Mouse (Mus musculus) kidney, embryonic 15.5 days (tissue): ENCODE measurements around the gene Shroom3. TPM values are rescaled to one million over a fixed set of nuclear protein-coding genes. Genes with fewer than 3 reads are reported as not detected.
"Not testable (repeated sequence)": the region's sequence is repeated elsewhere in the genome, so short reads cannot be mapped to it uniquely, and the experiment has no call there.

Source experiments
- ATAC-seq: fragments of 200-750 bp; cut with Nextera tagmentation; replicated peaks from 2 replicates; pipeline ENCODE4 v1.8.0; 2017; ENCODE audit warnings: moderate TSS enrichment; ENCODE audit not compliant: low FRiP score
- H3K27ac ChIP-seq: fragments of 300-500 bp; sonication (generic); 2 replicates; pipeline ENCODE4 v1.5.1; 2015; ENCODE audit warnings: mild to moderate bottlenecking, inconsistent platforms
- H3K27me3 ChIP-seq: fragments of 300-500 bp; sonication (generic); 2 replicates; pipeline ENCODE4 v1.6.1; 2015; ENCODE audit warnings: inconsistent platforms
- H3K36me3 ChIP-seq: fragments of 300-500 bp; sonication (generic); 2 replicates; pipeline ENCODE4 v1.6.1; 2015; ENCODE audit warnings: inconsistent platforms
- H3K4me1 ChIP-seq: fragments of 300-500 bp; sonication (generic); 2 replicates; pipeline ENCODE4 v1.6.1; 2015; ENCODE audit warnings: inconsistent platforms
- H3K4me2 ChIP-seq: fragments of 300-500 bp; sonication (generic); 2 replicates; pipeline ENCODE4 v1.6.1; 2015; ENCODE audit warnings: moderate library complexity, mild to moderate bottlenecking, inconsistent platforms
- H3K4me3 ChIP-seq: fragments of 300-500 bp; sonication (generic); replicated peaks from 2 replicates; pipeline ENCODE4 v1.5.1; 2015; ENCODE audit warnings: mild to moderate bottlenecking, inconsistent platforms
- H3K9ac ChIP-seq: fragments of 300-500 bp; sonication (generic); 2 replicates; pipeline ENCODE4 v1.6.1; 2015; ENCODE audit warnings: mild to moderate bottlenecking, inconsistent platforms
- H3K9me3 ChIP-seq: fragments of 300-500 bp; sonication (generic); replicated peaks from 2 replicates; pipeline ENCODE4 v1.6.1; 2016; ENCODE audit warnings: inconsistent platforms
- WGBS: fragments of 180-500 bp; shearing (Covaris S2); methylation state at CpG from one replicate; pipeline ENCODE4 v1.1.7; 2015; ENCODE audit warnings: mixed read lengths; 5-methylcytosine and 5-hydroxymethylcytosine counted together
- polyA plus RNA-seq: library from polyadenylated mRNA; unstranded; fragments of >200 nt; fragmentation: Nextera tagmentation; extraction: Ambion mirVana; gene quantifications from 2 replicates; pipeline ENCODE4 v1.2.1, GENCODE M21; 2015

Shroom3 gene
- polyA plus RNA-seq, 1 experiment from 2014 or later = 7.9 TPM

DNA sequence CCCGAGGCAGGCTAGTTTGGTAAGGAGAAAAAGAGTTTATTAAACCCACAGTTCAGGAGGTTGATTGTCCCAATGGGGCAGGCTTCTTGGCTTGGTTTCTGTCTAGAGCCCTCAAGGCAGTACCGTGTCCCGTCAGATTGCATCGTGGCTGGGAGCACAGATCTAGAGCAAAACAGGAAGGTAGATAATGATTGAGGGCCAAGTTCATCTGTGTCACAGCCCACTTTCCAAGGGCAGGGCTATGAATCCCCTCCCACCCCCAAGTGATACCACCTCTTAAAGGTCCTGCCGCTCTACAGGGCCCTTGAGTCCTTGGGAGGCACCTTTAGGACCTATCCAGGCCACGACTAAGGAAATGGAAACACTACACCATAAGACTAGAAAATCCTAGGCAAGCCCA is 234.5 kb downstream of the Shroom3 start:
- H3K36me3 ChIP-seq = peaks cover 23% of the 10 kb centered on the region
- ATAC-seq = no peak
- no peaks in the 10 kb centered on the region for H3K9me3 ChIP-seq
- 78% methylated on average over 6 of the region's 6 CpGs for WGBS
- no peak overlapping the region for H3K4me3 ChIP-seq
- H3K4me2 ChIP-seq = no peak overlapping the region
- no peak overlapping the region for H3K27ac ChIP-seq
- no peak overlapping the region for H3K9ac ChIP-seq
- H3K27me3 ChIP-seq = no peaks in the 10 kb centered on the region
- peaks cover 12% of the 10 kb centered on the region for H3K4me1 ChIP-seq

DNA sequence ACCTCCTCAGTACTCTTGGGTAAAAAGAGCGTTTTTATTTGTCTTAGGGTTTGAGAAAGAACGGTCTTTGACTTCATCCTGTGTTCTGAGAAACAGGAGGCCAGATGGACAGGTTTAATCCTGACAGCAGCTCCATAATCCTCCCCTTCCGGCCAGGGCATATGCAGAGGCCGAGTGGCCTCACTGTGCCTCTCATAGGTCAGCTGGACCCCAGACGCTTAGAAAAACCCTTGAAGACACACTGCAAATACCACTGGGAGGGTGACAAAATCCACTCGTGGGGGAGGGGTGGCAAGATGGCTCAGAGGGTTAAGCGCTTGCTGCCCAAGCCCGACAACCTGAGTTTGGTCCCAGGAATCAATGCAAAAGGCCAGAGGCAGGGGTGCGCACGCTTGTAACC is 234.9 kb downstream of the Shroom3 start:
- ATAC-seq = no peak
- WGBS = 57% methylated on average over 10 of the region's 10 CpGs
- Histone ChIP-seq H3K9me3 (no peaks in the 10 kb centered on the region), H3K36me3 (peaks cover 23% of the 10 kb centered on the region), H3K4me3 (no peak overlapping the region), H3K9ac (no peak overlapping the region), H3K4me1 (peaks cover 12% of the 10 kb centered on the region), H3K4me2 (no peak overlapping the region), H3K27ac (no peak overlapping the region), H3K27me3 (no peaks in the 10 kb centered on the region)

DNA sequence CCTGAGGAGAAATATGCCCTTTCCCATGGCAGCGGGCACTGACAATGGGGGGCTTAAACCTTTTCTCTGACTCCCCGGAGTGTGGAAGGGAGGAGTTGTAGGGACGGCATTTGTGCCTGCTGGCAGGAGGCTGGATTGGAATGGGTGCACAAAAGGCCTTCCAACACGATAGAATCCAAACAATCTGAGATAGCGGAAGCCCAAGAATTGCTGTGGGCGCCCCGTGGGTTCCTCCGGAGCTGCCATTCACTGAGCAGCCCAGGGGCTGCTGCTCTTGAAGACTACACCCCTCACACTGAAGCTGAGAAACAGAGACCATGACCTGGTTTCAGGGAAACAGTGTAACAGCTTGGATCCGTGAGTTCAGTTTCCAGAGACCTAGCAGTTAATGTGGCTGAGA is 235.6 kb downstream of the Shroom3 start:
- Histone ChIP-seq H3K9me3 (no peaks in the 10 kb centered on the region), H3K27ac (no peak overlapping the region), H3K36me3 (peaks cover 23% of the 10 kb centered on the region), H3K4me3 (no peak overlapping the region), H3K4me1 (peaks cover 18% of the 10 kb centered on the region), H3K27me3 (no peaks in the 10 kb centered on the region), H3K4me2 (no peak overlapping the region), H3K9ac (no peak overlapping the region)
- 59% methylated on average over 9 of the region's 9 CpGs for WGBS
- ATAC-seq = no peak

DNA sequence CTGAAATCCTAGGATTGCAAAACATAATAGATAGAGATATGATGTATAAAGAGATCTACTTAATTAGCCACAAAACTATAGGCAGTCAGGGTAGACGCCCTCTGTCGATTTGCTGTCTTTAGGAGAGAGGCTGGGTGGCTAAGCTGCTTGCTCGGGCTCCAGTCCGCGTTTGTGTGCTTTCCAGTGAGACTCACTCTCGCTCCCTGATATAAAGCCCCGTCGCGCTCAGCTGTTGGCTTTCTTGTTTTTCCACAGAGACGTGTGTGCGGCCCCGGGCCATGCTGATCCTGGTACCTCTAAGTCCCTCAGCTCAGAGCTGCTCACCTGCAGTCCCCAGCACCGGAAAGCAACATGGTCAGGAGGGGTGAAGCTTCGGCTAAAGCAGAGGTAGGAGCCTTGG is 236.2 kb downstream of the Shroom3 start:
- H3K27me3 ChIP-seq = no peaks in the 10 kb centered on the region
- no peaks in the 10 kb centered on the region for H3K9me3 ChIP-seq
- 76% methylated on average over 14 of the region's 14 CpGs for WGBS
- ATAC-seq = peak; percentile 19; the same call in 1 of the 2 replicates
- H3K4me3 ChIP-seq = no peak overlapping the region
- H3K27ac ChIP-seq = no peak overlapping the region
- H3K9ac ChIP-seq = no peak overlapping the region
- H3K4me1 ChIP-seq = peaks cover 23% of the 10 kb centered on the region
- H3K4me2 ChIP-seq = no peak overlapping the region
- peaks cover 23% of the 10 kb centered on the region for H3K36me3 ChIP-seq

DNA sequence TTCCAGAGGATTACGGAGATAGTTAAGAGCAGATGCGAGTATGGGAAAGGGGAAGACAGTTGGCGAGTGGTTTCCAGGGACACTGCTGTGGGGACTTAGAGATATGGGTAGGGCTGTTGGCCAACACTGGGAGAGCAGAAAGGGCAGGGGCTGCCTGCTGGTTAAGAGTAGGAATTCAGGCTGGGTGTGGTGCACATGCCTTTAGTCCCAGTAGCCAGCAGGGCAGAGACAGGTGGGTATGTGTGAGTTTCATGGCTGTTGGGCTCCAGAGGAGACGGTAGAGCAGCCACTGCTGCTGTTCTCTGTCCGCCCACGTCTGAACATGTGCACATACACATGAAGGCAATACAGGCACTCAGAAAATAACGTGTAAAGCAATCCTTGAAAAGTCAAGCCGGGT is 237.7 kb downstream of the Shroom3 start:
- no peak for ATAC-seq
- peaks cover 23% of the 10 kb centered on the region for H3K36me3 ChIP-seq

DNA sequence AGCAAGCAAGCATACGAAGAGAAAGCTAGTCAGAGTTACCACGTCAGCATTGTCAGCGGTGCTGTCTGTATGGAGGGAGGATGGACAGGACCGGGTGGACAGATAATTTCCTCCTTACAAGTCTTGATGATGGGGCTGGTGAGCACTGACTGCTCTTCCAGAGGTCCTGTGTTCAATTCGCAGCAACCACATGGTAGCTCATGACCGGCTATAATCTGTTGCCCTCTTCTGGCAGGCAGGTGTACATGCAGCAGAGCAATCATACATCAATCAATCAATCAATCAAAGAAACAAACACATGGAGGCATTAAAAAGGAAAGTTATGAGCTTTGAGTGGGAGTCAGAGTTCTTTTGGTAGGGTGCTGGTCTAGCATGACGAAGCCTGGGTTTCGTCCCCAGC is 238.5 kb downstream of the Shroom3 start:
- peaks cover 23% of the 10 kb centered on the region for H3K36me3 ChIP-seq
- H3K27ac ChIP-seq = no peak overlapping the region
- no peak overlapping the region for H3K4me3 ChIP-seq
- WGBS = 77% methylated on average over 8 of the region's 8 CpGs
- no peak overlapping the region for H3K9ac ChIP-seq
- no peak for ATAC-seq
- H3K4me2 ChIP-seq = no peak overlapping the region
- no peaks in the 10 kb centered on the region for H3K27me3 ChIP-seq
- H3K4me1 ChIP-seq = peaks cover 39% of the 10 kb centered on the region
- no peaks in the 10 kb centered on the region for H3K9me3 ChIP-seq

More for the DNA sequence above, 237.7 kb downstream of the Shroom3 start:
- no peaks in the 10 kb centered on the region for H3K9me3 ChIP-seq
- H3K27ac ChIP-seq = no peak overlapping the region
- H3K4me2 ChIP-seq = no peak overlapping the region
- H3K27me3 ChIP-seq = no peaks in the 10 kb centered on the region
- no peak overlapping the region for H3K4me3 ChIP-seq
- 89% methylated on average over 8 of the region's 8 CpGs for WGBS
- H3K9ac ChIP-seq = no peak overlapping the region
- H3K4me1 ChIP-seq = peaks cover 35% of the 10 kb centered on the region

DNA sequence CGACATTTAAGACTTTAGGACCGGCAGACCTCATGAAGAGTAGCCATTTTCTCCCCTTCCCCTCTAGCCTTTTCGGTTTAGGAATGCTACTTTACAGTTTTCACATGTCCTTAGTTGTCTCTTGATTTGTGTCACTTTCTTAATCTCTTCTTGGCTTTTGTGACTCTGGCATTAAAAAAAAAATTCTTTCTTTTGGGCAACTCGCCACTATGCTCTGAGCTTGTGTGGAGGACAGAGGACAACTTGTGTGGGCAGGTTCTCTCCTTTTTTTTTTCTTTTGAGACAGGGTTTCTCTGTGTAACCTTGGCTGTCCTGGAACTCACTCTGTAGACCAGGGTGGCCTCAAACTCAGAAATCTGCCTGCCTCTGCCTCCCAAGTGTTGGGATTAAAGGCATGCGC is 239.7 kb downstream of the Shroom3 start:
- Histone ChIP-seq H3K4me1 (peaks cover 48% of the 10 kb centered on the region), H3K36me3 (peaks cover 23% of the 10 kb centered on the region)
- H3K9me3 ChIP-seq, H3K4me3 ChIP-seq, ATAC-seq, H3K27ac ChIP-seq, H3K4me2 ChIP-seq, H3K9ac ChIP-seq, H3K27me3 ChIP-seq: not testable (repeated sequence)
- 89% methylated on average over 5 of the region's 5 CpGs for WGBS

DNA sequence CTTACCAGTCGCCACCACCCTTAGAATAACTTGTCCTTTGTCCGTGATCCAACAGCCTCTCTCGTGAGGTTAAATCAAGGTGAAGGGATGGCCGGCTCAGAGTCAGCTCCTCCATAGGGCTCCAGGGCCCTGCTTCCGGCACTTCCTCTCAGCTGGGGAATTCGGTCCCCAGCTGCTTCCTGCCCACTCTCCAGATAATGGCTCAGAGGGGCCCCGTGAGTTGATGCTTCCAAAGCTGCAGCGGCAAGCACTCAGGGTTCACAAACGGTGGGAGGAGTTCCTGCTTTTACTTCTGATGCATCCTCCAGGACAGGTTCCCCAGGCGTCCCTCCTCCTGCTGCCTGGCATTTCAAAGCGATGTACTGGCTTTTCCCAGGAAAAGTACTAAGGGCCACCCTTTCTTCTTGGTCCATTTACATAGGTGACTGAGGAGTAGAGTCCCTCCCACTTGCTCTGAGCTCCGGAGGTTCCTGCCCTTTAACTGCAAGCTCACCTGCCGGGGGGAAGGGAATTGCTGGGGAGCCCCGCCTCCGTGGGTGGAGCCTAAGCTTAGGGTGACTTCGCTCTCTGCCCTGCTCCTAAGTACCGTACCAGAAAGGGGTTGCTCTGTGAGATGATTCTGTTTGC is 241.7 kb downstream of the Shroom3 start:
- peak; percentile 85 for ATAC-seq
- Histone ChIP-seq H3K4me2 (peak overlapping the region; percentile 52), H3K27ac (peak overlapping the region; percentile 75), H3K4me1 (peaks cover 41% of the 10 kb centered on the region), H3K4me3 (peak overlapping the region; percentile 29), H3K9ac (no peak overlapping the region), H3K27me3 (no peaks in the 10 kb centered on the region), H3K36me3 (peaks cover 20% of the 10 kb centered on the region), H3K9me3 (no peaks in the 10 kb centered on the region)
- WGBS = 10% methylated on average over 17 of the region's 17 CpGs

DNA sequence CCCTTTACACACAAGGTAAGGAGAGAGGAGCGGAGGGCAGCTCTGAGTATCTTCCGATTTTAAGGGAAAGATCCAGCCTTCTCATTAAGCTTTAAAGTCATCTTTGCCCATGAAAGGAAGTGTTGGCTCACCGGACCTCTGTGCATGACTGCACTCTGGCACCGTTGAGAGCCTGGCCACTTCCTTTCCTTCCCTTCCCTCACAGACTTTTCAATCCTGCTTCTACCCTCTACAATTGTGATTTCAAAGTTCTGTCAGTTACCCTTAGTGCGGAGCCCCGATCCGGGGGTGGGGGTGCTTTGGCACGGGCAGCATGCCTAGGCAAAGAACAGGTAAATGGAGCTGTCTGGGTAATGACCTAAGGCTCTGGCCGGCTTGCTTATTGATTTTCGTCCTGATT is 244.4 kb downstream of the Shroom3 start:
- Histone ChIP-seq H3K4me3 (no peak overlapping the region), H3K36me3 (no peaks in the 10 kb centered on the region), H3K9me3 (no peaks in the 10 kb centered on the region), H3K4me1 (peaks cover 66% of the 10 kb centered on the region), H3K9ac (0 out of 2 replicates have a peak overlapping the region, but pooled peaks have one; percentile 3), H3K27ac (peak overlapping the region; percentile 61), H3K27me3 (no peaks in the 10 kb centered on the region), H3K4me2 (no peak overlapping the region)
- WGBS = 57% methylated on average over 10 of the region's 10 CpGs
- no peak for ATAC-seq

DNA sequence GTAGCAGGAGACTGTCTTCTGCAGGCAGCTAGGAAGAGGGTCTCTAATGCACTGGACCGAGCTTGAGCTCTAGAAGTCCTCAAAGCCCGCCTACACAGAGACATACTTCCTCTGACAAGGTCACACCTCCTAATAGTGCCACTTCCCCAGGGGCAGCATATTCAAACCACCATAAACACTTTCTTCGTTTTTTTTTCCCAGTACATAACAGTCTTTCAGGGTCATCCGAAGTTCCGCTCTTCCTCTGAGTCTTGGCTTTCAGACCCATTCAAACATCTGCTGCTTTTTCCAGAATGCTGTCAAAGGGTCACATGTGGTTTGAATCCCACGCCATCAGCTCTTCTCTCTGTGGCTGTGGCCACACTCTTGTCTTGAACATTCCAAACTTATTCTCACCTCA is 247.3 kb downstream of the Shroom3 start:
- no peak overlapping the region for H3K9ac ChIP-seq
- H3K36me3 ChIP-seq = peaks cover 17% of the 10 kb centered on the region
- H3K9me3 ChIP-seq = no peaks in the 10 kb centered on the region
- no peak overlapping the region for H3K4me2 ChIP-seq
- 0 out of 2 replicates have a peak overlapping the region, but pooled peaks have one; percentile 0 for H3K27ac ChIP-seq
- WGBS = 37% methylated on average over 6 of the region's 6 CpGs
- ATAC-seq = no peak
- no peaks in the 10 kb centered on the region for H3K27me3 ChIP-seq
- H3K4me1 ChIP-seq = peaks cover 49% of the 10 kb centered on the region
- H3K4me3 ChIP-seq = no peak overlapping the region

DNA sequence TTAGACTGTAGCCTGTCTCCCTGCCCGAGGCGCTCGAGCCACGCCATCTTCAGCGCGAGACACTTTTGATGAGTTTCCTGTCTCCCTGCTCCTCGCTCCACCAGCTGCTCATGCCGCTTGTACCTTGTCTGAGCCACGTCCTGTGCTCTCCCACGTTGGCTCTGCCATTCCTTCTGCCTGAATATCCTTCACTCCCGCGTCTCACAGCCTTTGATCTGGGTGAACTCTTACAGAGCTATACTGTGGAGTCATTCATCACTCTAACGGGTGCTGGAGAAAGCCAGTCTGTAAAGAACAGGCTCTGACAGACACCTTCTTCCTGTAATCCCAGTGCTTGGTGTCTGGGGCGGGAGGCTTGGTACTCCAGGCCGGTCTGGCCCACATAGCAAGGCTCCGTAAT is 248.1 kb downstream of the Shroom3 start:
- ATAC-seq = peak; percentile 61
- Histone ChIP-seq H3K9me3 (no peaks in the 10 kb centered on the region), H3K9ac (no peak overlapping the region)

DNA sequence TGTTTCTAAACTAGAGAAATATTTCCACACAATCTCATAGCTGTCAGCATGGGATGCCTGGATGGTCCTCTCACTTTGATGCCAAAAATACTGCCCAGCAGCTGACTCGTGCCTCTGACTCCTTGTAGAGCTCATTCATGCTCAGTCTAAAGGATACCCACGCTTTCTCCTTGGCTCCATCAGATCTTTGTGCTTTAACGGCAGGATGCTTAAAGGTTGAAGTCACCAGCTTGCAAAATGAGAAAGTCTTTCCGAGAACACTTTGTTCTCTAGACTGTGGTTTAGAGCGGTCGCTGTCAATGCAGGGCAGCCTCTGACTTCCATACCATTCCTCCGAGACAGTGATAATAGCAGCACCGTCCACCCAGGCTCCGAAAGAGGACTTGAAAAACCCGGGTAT is 249.8 kb downstream of the Shroom3 start:
- Histone ChIP-seq H3K4me1 (peaks cover 32% of the 10 kb centered on the region), H3K4me3 (no peak overlapping the region), H3K9me3 (no peaks in the 10 kb centered on the region), H3K36me3 (peaks cover 29% of the 10 kb centered on the region), H3K27ac (no peak overlapping the region), H3K4me2 (no peak overlapping the region), H3K9ac (no peak overlapping the region), H3K27me3 (no peaks in the 10 kb centered on the region)
- ATAC-seq = no peak
- 80% methylated on average over 10 of the region's 10 CpGs for WGBS

More for the DNA sequence above, 248.1 kb downstream of the Shroom3 start:
- H3K4me1 ChIP-seq = peaks cover 43% of the 10 kb centered on the region
- peak overlapping the region; percentile 48 for H3K27ac ChIP-seq
- H3K4me2 ChIP-seq = no peak overlapping the region
- no peaks in the 10 kb centered on the region for H3K27me3 ChIP-seq
- H3K4me3 ChIP-seq = no peak overlapping the region
- WGBS = 22% methylated on average over 16 of the region's 16 CpGs
- H3K36me3 ChIP-seq = peaks cover 24% of the 10 kb centered on the region
